Mouse (Mus musculus): ENCODE data around the gene Uck2. TPM values are rescaled to one million over a fixed set of nuclear protein-coding genes. Genes with fewer than 3 reads are reported as not detected.

Gene Uck2
- polyA plus RNA-seq, 2 experiments from 2014 or later, result 18.6 to 31.8 TPM

- ATAC-seq, result no peak
Observed at GRCm38 (mm10) chr1:167208816-167209215, 76.3 kb downstream of the Uck2 start.

- no peak for ATAC-seq
Observed at GRCm38 (mm10) chr1:167205177-167205750, 79.9 kb downstream of the Uck2 start.

GRCm38 (mm10) chr1:167204421-167204820, 80.7 kb downstream of the Uck2 start:
- ATAC-seq, result no peak

- no peak for ATAC-seq
Observed at GRCm38 (mm10) chr1:167194766-167195165, 90.4 kb downstream of the Uck2 start.

- no peak for ATAC-seq
Observed at GRCm38 (mm10) chr1:167187791-167188190, 97.3 kb downstream of the Uck2 start.

- no peak for ATAC-seq
Observed at GRCm38 (mm10) chr1:167181919-167182616, 103.1 kb downstream of the Uck2 start.

Other genes starting within 250 kb of the Uck2 start
- 100 to 1,000 TPM in 1 of 2 experiments, 10 to 100 TPM in 1; 94.8 to 120 TPM for gene Tmco1, start 23.1 kb upstream of the Uck2 start, polyA plus RNA-seq (2017; shearing (Covaris generic))
- gene Aldh9a1, start 64.7 kb upstream of the Uck2 start, polyA plus RNA-seq (2017; shearing (Covaris generic)), result 10 to 100 TPM; 44.8 to 45.7 TPM
- 1 to 10 TPM; 1.5 to 2.6 TPM for gene Mgst3, start 108.5 kb upstream of the Uck2 start, polyA plus RNA-seq (2017; shearing (Covaris generic))
- not detected for gene Lrrc52, start 181.5 kb upstream of the Uck2 start, polyA plus RNA-seq (2017; shearing (Covaris generic))

All from activated CD4-positive, CD25-positive, alpha-beta regulatory T cell, adult 4 months (primary cell).